Mouse (Mus musculus) layer of hippocampus, postnatal 36 days (tissue): ENCODE data around the gene Mipep. TPM values are rescaled to one million over a fixed set of nuclear protein-coding genes. Genes with fewer than 3 reads are reported as not detected.

Source experiments
- DNase-seq, 2 experiments: peaks; one replicate each; pipeline ENCODE4 v3.0.0; 2022
- total RNA-seq, 2 experiments: library from RNA; stranded (reverse); gene quantifications; 2 replicates each; pipeline ENCODE4 v1.2.3; 2021

Mipep gene
- total RNA-seq, 2 experiments from 2014 or later: 32.0 to 33.0 TPM

GRCm38 (mm10) chr14:60882681-60883080 is 98.3 kb downstream of the Mipep start:
- no peak for DNase-seq

- no peak for DNase-seq
Observed at GRCm38 (mm10) chr14:60885361-60885950, 101.1 kb downstream of the Mipep start.

GRCm38 (mm10) chr14:60893882-60894281 is 109.5 kb downstream of the Mipep start:
- no peak for DNase-seq

GRCm38 (mm10) chr14:60895172-60896000 is 111.0 kb downstream of the Mipep start:
- peak; percentile 23 to 30 for DNase-seq

GRCm38 (mm10) chr14:60898086-60898667 is 113.8 kb downstream of the Mipep start:
- no peak for DNase-seq

- no peak for DNase-seq
Observed at GRCm38 (mm10) chr14:60904501-60904900, 120.1 kb downstream of the Mipep start.

GRCm38 (mm10) chr14:60906421-60907374 is 122.3 kb downstream of the Mipep start:
- no peak for DNase-seq

- no peak for DNase-seq
Observed at GRCm38 (mm10) chr14:60909351-60909750, 125.0 kb downstream of the Mipep start.

- DNase-seq: no peak
Observed at GRCm38 (mm10) chr14:60910506-60911444, 126.4 kb downstream of the Mipep start.

- no peak for DNase-seq
Observed at GRCm38 (mm10) chr14:60912981-60913468, 128.7 kb downstream of the Mipep start.

- no peak for DNase-seq
Observed at GRCm38 (mm10) chr14:60916661-60917060, 132.3 kb downstream of the Mipep start.

- DNase-seq: no peak
Observed at GRCm38 (mm10) chr14:60926011-60926410, 141.6 kb downstream of the Mipep start.

GRCm38 (mm10) chr14:60935705-60936104 is 151.3 kb downstream of the Mipep start:
- DNase-seq: no peak

- no peak for DNase-seq
Observed at GRCm38 (mm10) chr14:60937481-60938039, 153.2 kb downstream of the Mipep start.

Other genes starting within 250 kb of the Mipep start
- gene Spata13, start 150.6 kb upstream of the Mipep start, total RNA-seq: 10 to 100 TPM; 25.6 to 31.8 TPM
- under 1 TPM; 0.22 to 0.38 TPM for gene C1qtnf9, start 16.4 kb upstream of the Mipep start, total RNA-seq